Mouse (Mus musculus): ENCODE measurements at regions not wholly inside any gene's neighbourhood (a gene's known extent, or its start where the extent isn't known, plus 50 kb on each side); places are given as distances from the start of the nearest gene placed in this dataset.

- Histone ChIP-seq H3K27ac (no peak overlapping the region), H3K4me2 (replicated peaks) (no peak overlapping the region), H3K27me3 (no peaks in the 10 kb centered on the region), H3K4me3 (replicated peaks) (no peak overlapping the region), H3K9me3 (peaks cover 3% of the 10 kb centered on the region; the same call in 1 of the 2 replicates), H3K36me3 (no peaks in the 10 kb centered on the region), H3K9ac (replicated peaks) (no peak overlapping the region), H3K4me1 (replicated peaks) (no peaks in the 10 kb centered on the region)
- ATAC-seq = no peak
Measured at GRCm38 (mm10) chr13:82187196-82187595, 404.3 kb downstream of the Cetn3 start.

GRCm38 (mm10) chr13:82200739-82201138 is 417.9 kb downstream of the Cetn3 start:
- 100% methylated on average over 1 of the region's 1 CpGs for WGBS
- no peak overlapping the region for H3K4me2 ChIP-seq (replicated peaks)
- no peak overlapping the region for H3K4me3 ChIP-seq (replicated peaks)
- H3K4me1 ChIP-seq (replicated peaks) = no peaks in the 10 kb centered on the region
- ATAC-seq = no peak
- no peaks in the 10 kb centered on the region for H3K9me3 ChIP-seq
- H3K36me3 ChIP-seq = no peaks in the 10 kb centered on the region
- H3K9ac ChIP-seq (replicated peaks) = no peak overlapping the region
- no peaks in the 10 kb centered on the region for H3K27me3 ChIP-seq
- no peak overlapping the region for H3K27ac ChIP-seq

- H3K27me3 ChIP-seq = no peaks in the 10 kb centered on the region
- no peak overlapping the region for H3K4me3 ChIP-seq (replicated peaks)
- ATAC-seq = no peak
- no peak overlapping the region for H3K27ac ChIP-seq
- H3K4me2 ChIP-seq (replicated peaks) = no peak overlapping the region
- no peaks in the 10 kb centered on the region for H3K36me3 ChIP-seq
- no peak overlapping the region for H3K9ac ChIP-seq (replicated peaks)
- H3K4me1 ChIP-seq (replicated peaks) = no peaks in the 10 kb centered on the region
- no peaks in the 10 kb centered on the region for H3K9me3 ChIP-seq
Measured at GRCm38 (mm10) chr13:82225430-82225829, 442.6 kb downstream of the Cetn3 start.

- Histone ChIP-seq H3K9me3 (no peaks in the 10 kb centered on the region), H3K9ac (replicated peaks) (no peak overlapping the region), H3K4me1 (replicated peaks) (no peaks in the 10 kb centered on the region), H3K36me3 (no peaks in the 10 kb centered on the region), H3K27ac (no peak overlapping the region), H3K27me3 (no peaks in the 10 kb centered on the region), H3K4me3 (replicated peaks) (no peak overlapping the region), H3K4me2 (replicated peaks) (no peak overlapping the region)
- no peak for ATAC-seq
- WGBS = 89% methylated on average over 2 of the region's 2 CpGs
Measured at GRCm38 (mm10) chr13:82233901-82234300, 451.0 kb downstream of the Cetn3 start.

- no peak overlapping the region for H3K9ac ChIP-seq (replicated peaks)
- no peak overlapping the region for H3K4me3 ChIP-seq (replicated peaks)
- ATAC-seq = no peak
- H3K9me3 ChIP-seq = no peaks in the 10 kb centered on the region
- no peak overlapping the region for H3K27ac ChIP-seq
- WGBS = 94% methylated on average over 1 of the region's 1 CpGs
- no peaks in the 10 kb centered on the region for H3K36me3 ChIP-seq
- H3K4me2 ChIP-seq (replicated peaks) = no peak overlapping the region
- H3K4me1 ChIP-seq (replicated peaks) = no peaks in the 10 kb centered on the region
- no peaks in the 10 kb centered on the region for H3K27me3 ChIP-seq
Measured at GRCm38 (mm10) chr13:82246231-82246630, 463.4 kb downstream of the Cetn3 start.

GRCm38 (mm10) chr13:82250361-82250760 is 467.5 kb downstream of the Cetn3 start:
- H3K9me3 ChIP-seq = no peaks in the 10 kb centered on the region
- no peaks in the 10 kb centered on the region for H3K4me1 ChIP-seq (replicated peaks)
- no peaks in the 10 kb centered on the region for H3K36me3 ChIP-seq
- 91% methylated on average over 6 of the region's 6 CpGs for WGBS
- no peak for ATAC-seq
- H3K27me3 ChIP-seq = no peaks in the 10 kb centered on the region
- no peak overlapping the region for H3K9ac ChIP-seq (replicated peaks)
- H3K4me2 ChIP-seq (replicated peaks) = no peak overlapping the region
- H3K27ac ChIP-seq = no peak overlapping the region
- H3K4me3 ChIP-seq (replicated peaks) = no peak overlapping the region

- Histone ChIP-seq H3K36me3 (no peaks in the 10 kb centered on the region), H3K4me1 (replicated peaks) (no peaks in the 10 kb centered on the region), H3K9ac (replicated peaks) (no peak overlapping the region), H3K4me3 (replicated peaks) (no peak overlapping the region), H3K27me3 (no peaks in the 10 kb centered on the region), H3K27ac (no peak overlapping the region), H3K9me3 (no peaks in the 10 kb centered on the region), H3K4me2 (replicated peaks) (no peak overlapping the region)
- ATAC-seq = no peak
- 95% methylated on average over 1 of the region's 1 CpGs for WGBS
Measured at GRCm38 (mm10) chr13:82258491-82258935, 475.6 kb downstream of the Cetn3 start.

GRCm38 (mm10) chr13:82264236-82264635 is 481.4 kb downstream of the Cetn3 start:
- ATAC-seq = no peak
- Histone ChIP-seq H3K4me3 (replicated peaks) (no peak overlapping the region), H3K36me3 (no peaks in the 10 kb centered on the region), H3K27me3 (no peaks in the 10 kb centered on the region), H3K9me3 (no peaks in the 10 kb centered on the region), H3K27ac (no peak overlapping the region), H3K9ac (replicated peaks) (no peak overlapping the region), H3K4me1 (replicated peaks) (0 out of 2 replicates have a peak, but pooled peaks cover 3% of the 10 kb centered on the region), H3K4me2 (replicated peaks) (no peak overlapping the region)
- 77% methylated on average over 2 of the region's 2 CpGs for WGBS

- Histone ChIP-seq H3K9me3 (no peaks in the 10 kb centered on the region), H3K4me1 (replicated peaks) (0 out of 2 replicates have a peak, but pooled peaks cover 3% of the 10 kb centered on the region), H3K9ac (replicated peaks) (no peak overlapping the region), H3K36me3 (no peaks in the 10 kb centered on the region), H3K27me3 (no peaks in the 10 kb centered on the region), H3K4me3 (replicated peaks) (no peak overlapping the region), H3K4me2 (replicated peaks) (no peak overlapping the region), H3K27ac (no peak overlapping the region)
- WGBS = 12% methylated on average over 3 of the region's 3 CpGs
- ATAC-seq = no peak
Measured at GRCm38 (mm10) chr13:82265170-82265569, 482.3 kb downstream of the Cetn3 start.

GRCm38 (mm10) chr13:82265736-82266135 is 482.9 kb downstream of the Cetn3 start:
- no peaks in the 10 kb centered on the region for H3K9me3 ChIP-seq
- no peak overlapping the region for H3K9ac ChIP-seq (replicated peaks)
- 0 out of 2 replicates have a peak, but pooled peaks cover 3% of the 10 kb centered on the region for H3K4me1 ChIP-seq (replicated peaks)
- H3K27ac ChIP-seq = no peak overlapping the region
- 87% methylated on average over 2 of the region's 2 CpGs for WGBS
- no peaks in the 10 kb centered on the region for H3K36me3 ChIP-seq
- H3K4me2 ChIP-seq (replicated peaks) = no peak overlapping the region
- ATAC-seq = no peak
- no peak overlapping the region for H3K4me3 ChIP-seq (replicated peaks)
- no peaks in the 10 kb centered on the region for H3K27me3 ChIP-seq

- 81% methylated on average over 3 of the region's 3 CpGs for WGBS
- Histone ChIP-seq H3K9me3 (no peaks in the 10 kb centered on the region), H3K36me3 (no peaks in the 10 kb centered on the region), H3K4me1 (replicated peaks) (no peaks in the 10 kb centered on the region), H3K4me2 (replicated peaks) (no peak overlapping the region), H3K27ac (no peak overlapping the region), H3K27me3 (no peaks in the 10 kb centered on the region), H3K4me3 (replicated peaks) (no peak overlapping the region), H3K9ac (replicated peaks) (no peak overlapping the region)
- no peak for ATAC-seq
Measured at GRCm38 (mm10) chr13:82274733-82275132, 491.9 kb downstream of the Cetn3 start.

- Histone ChIP-seq H3K4me1 (replicated peaks) (no peaks in the 10 kb centered on the region), H3K9me3 (no peaks in the 10 kb centered on the region), H3K27me3 (no peaks in the 10 kb centered on the region), H3K27ac (no peak overlapping the region), H3K36me3 (no peaks in the 10 kb centered on the region), H3K4me2 (replicated peaks) (no peak overlapping the region), H3K4me3 (replicated peaks) (no peak overlapping the region), H3K9ac (replicated peaks) (no peak overlapping the region)
- 87% methylated on average over 3 of the region's 3 CpGs for WGBS
- ATAC-seq = no peak
Measured at GRCm38 (mm10) chr13:82276001-82276400, 493.1 kb downstream of the Cetn3 start.

- Histone ChIP-seq H3K4me3 (replicated peaks) (no peak overlapping the region), H3K27ac (no peak overlapping the region), H3K9ac (replicated peaks) (no peak overlapping the region), H3K9me3 (no peaks in the 10 kb centered on the region), H3K4me2 (replicated peaks) (no peak overlapping the region), H3K4me1 (replicated peaks) (no peaks in the 10 kb centered on the region), H3K27me3 (no peaks in the 10 kb centered on the region), H3K36me3 (no peaks in the 10 kb centered on the region)
- WGBS = 85% methylated on average over 4 of the region's 4 CpGs
- no peak for ATAC-seq
Measured at GRCm38 (mm10) chr13:82280744-82281143, 497.9 kb downstream of the Cetn3 start.

Data from midbrain, embryonic 13.5 days (tissue).